Mouse (Mus musculus): ENCODE data around the gene Zswim1. TPM values are rescaled to one million over a fixed set of nuclear protein-coding genes. Genes with fewer than 3 reads are reported as not detected.

The Zswim1 gene
- 11.7 and 13.4 TPM in 2 replicates for polyA plus RNA-seq (2015; fragmentation: Nextera tagmentation; extraction: Ambion mirVana)

DNA sequence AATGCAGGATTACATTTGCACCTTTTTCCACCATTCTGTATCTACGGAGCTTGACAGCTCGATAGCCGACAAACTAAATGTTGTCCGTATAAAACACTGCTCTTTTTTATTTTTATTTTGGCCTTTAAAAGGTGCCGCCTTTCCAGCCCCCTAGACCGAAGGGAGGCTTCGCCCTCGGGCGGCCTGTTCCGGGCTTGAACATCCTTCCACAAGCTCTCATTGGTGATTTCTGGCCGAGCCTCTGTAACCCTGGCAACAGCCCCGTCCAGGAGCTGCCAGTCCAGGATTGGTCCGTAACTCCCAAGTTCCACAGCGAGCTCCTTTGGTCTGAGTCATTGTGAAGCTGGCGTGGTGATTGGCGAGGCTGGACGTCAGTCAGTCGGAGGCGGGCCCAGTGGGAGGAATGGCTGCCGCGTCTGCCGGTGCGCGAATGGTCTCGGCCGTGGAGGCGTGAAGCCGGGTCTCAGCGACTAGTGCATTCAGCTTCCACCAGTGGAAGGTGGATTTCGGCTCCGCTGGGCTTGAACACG lies at the start of gene Zswim1:
Gene Zswim1, plus strand, starts transcription at position 51 of the 530 bp plus-strand sequence.
- peak within 1 kb of the TSS; percentile 64 for H3K4me2 ChIP-seq (ENCODE audit: low read depth, low read length)
- H3K36me3 ChIP-seq (ENCODE audit: control insufficient read depth, insufficient read depth, low read length): peaks cover 21% of the 10 kb centered on the region
- H3K4me1 ChIP-seq (ENCODE audit: control insufficient read depth, insufficient read depth, low read length): peaks cover 7% of the 10 kb centered on the region
- H3K27me3 ChIP-seq (replicated peaks; ENCODE audit: control insufficient read depth, insufficient read depth, low read length): no peaks in the 10 kb centered on the region
- peak; percentile 100 for ATAC-seq
- H3K27ac ChIP-seq (ENCODE audit: low read length): peak within 1 kb of the TSS; percentile 64
- peak within 1 kb of the TSS; percentile 73 for H3K4me3 ChIP-seq (ENCODE audit: low read length)
- no peaks in the 10 kb centered on the region for H3K9me3 ChIP-seq (ENCODE audit: control insufficient read depth, low read length)
- peak within 1 kb of the TSS; percentile 68 for H3K9ac ChIP-seq (ENCODE audit: low read depth, low read length)
- WGBS: 1% methylated on average over 32 of the region's 32 CpGs

GRCm38 (mm10) chr2:164773229-164773988 lies 49.1 kb upstream of the Zswim1 start:
- peaks cover 22% of the 10 kb centered on the region for H3K4me1 ChIP-seq (ENCODE audit: control insufficient read depth, insufficient read depth, low read length)
- no peak overlapping the region for H3K4me2 ChIP-seq (ENCODE audit: low read depth, low read length)
- H3K27me3 ChIP-seq (replicated peaks; ENCODE audit: control insufficient read depth, insufficient read depth, low read length): peaks cover 2% of the 10 kb centered on the region; the same call in 1 of the 2 replicates
- no peaks in the 10 kb centered on the region for H3K9me3 ChIP-seq (ENCODE audit: control insufficient read depth, low read length)
- WGBS: 74% methylated on average over 14 of the region's 14 CpGs
- ATAC-seq: no peak
- no peak overlapping the region for H3K4me3 ChIP-seq (ENCODE audit: low read length)
- no peak overlapping the region for H3K9ac ChIP-seq (ENCODE audit: low read depth, low read length)
- peaks cover 6% of the 10 kb centered on the region; the same call in 1 of the 2 replicates for H3K36me3 ChIP-seq (ENCODE audit: control insufficient read depth, insufficient read depth, low read length)
- no peak overlapping the region for H3K27ac ChIP-seq (ENCODE audit: low read length)

DNA sequence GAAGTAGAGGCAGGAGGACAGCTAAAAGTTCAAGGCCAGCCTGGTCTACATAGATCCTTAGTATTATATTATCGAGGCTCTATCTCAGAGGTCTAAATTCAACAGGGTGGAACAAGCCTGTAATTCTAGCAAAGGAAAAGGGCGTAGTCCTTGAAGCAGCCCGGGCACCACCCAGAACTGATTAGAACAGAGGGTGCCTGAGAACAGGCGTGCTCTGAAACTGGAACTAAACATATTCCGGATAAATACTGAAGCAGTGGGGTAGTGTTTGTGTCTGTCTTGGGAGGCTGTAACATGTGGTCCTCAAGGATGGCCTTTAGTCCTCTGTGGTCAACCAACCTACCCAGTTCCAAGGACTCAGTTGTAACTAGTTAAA lies 48.5 kb upstream of the Zswim1 start:
- Histone ChIP-seq H3K27me3 (replicated peaks; ENCODE audit: control insufficient read depth, insufficient read depth, low read length) (peaks cover 2% of the 10 kb centered on the region; the same call in 1 of the 2 replicates), H3K4me1 (ENCODE audit: control insufficient read depth, insufficient read depth, low read length) (peaks cover 22% of the 10 kb centered on the region), H3K36me3 (ENCODE audit: control insufficient read depth, insufficient read depth, low read length) (peaks cover 6% of the 10 kb centered on the region; the same call in 1 of the 2 replicates), H3K4me2 (ENCODE audit: low read depth, low read length) (no peak overlapping the region), H3K4me3 (ENCODE audit: low read length) (no peak overlapping the region), H3K27ac (ENCODE audit: low read length) (no peak overlapping the region), H3K9me3 (ENCODE audit: control insufficient read depth, low read length) (no peaks in the 10 kb centered on the region), H3K9ac (ENCODE audit: low read depth, low read length) (no peak overlapping the region)
- no peak for ATAC-seq
- WGBS: 62% methylated on average over 5 of the region's 5 CpGs

- H3K27ac ChIP-seq (ENCODE audit: low read length): no peak overlapping the region
- no peaks in the 10 kb centered on the region for H3K9me3 ChIP-seq (ENCODE audit: control insufficient read depth, low read length)
- no peak for ATAC-seq
- no peak overlapping the region for H3K4me3 ChIP-seq (ENCODE audit: low read length)
- H3K36me3 ChIP-seq (ENCODE audit: control insufficient read depth, insufficient read depth, low read length): peaks cover 6% of the 10 kb centered on the region; the same call in 1 of the 2 replicates
- H3K9ac ChIP-seq (ENCODE audit: low read depth, low read length): no peak overlapping the region
- H3K4me2 ChIP-seq (ENCODE audit: low read depth, low read length): no peak overlapping the region
- 82% methylated on average over 6 of the region's 6 CpGs for WGBS
- peaks cover 2% of the 10 kb centered on the region; the same call in 1 of the 2 replicates for H3K27me3 ChIP-seq (replicated peaks; ENCODE audit: control insufficient read depth, insufficient read depth, low read length)
- H3K4me1 ChIP-seq (ENCODE audit: control insufficient read depth, insufficient read depth, low read length): peaks cover 15% of the 10 kb centered on the region
Observed at GRCm38 (mm10) chr2:164776130-164776529, 46.4 kb upstream of the Zswim1 start.

GRCm38 (mm10) chr2:164776801-164777200 lies 45.7 kb upstream of the Zswim1 start:
- Histone ChIP-seq H3K4me1 (ENCODE audit: control insufficient read depth, insufficient read depth, low read length) (peaks cover 9% of the 10 kb centered on the region), H3K4me2 (ENCODE audit: low read depth, low read length) (no peak overlapping the region), H3K27ac (ENCODE audit: low read length) (no peak overlapping the region), H3K9ac (ENCODE audit: low read depth, low read length) (no peak overlapping the region), H3K36me3 (ENCODE audit: control insufficient read depth, insufficient read depth, low read length) (peaks cover 6% of the 10 kb centered on the region; the same call in 1 of the 2 replicates), H3K9me3 (ENCODE audit: control insufficient read depth, low read length) (no peaks in the 10 kb centered on the region), H3K4me3 (ENCODE audit: low read length) (no peak overlapping the region), H3K27me3 (replicated peaks; ENCODE audit: control insufficient read depth, insufficient read depth, low read length) (peaks cover 2% of the 10 kb centered on the region; the same call in 1 of the 2 replicates)
- 62% methylated on average over 17 of the region's 17 CpGs for WGBS
- no peak for ATAC-seq

DNA sequence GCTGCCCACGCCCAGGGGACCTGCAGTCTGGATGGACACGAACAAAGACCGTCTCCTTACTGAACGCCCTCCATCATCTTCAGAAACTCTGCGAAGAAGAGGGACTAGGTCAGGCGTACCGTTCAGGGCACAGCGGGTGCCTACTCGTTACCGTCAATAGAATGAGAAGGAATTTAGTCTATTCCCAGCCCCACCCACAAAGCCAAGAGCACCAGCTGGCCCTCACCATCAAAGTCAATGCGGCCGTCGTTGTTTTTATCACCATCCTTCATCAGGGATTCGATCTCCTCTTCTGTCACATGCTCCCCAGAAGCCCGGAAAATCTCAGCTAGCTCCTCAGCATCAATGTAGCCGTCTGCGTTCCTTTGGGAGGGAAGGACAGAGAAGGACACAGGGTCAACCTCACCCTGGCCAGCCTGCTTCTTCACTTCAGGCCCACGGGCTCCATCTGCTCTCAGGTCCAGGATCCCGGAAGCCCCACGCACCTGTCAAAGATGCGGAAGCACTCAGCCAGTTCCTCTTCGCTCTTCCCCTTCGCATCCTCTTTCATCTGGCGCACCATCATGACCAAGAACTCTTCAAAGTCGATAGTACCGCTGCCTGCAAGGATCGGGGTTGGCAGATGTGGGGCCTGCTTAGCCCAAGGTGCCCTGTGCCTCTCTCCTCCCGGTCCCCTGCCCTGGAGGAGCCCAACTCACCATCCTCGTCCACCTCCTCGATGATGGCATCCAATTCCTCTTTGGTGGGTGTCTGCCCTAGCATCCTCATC lies 45.1 kb upstream of the Zswim1 start:
- Histone ChIP-seq H3K4me2 (ENCODE audit: low read depth, low read length) (no peak overlapping the region), H3K9me3 (ENCODE audit: control insufficient read depth, low read length) (no peaks in the 10 kb centered on the region), H3K4me3 (ENCODE audit: low read length) (no peak overlapping the region), H3K9ac (ENCODE audit: low read depth, low read length) (no peak overlapping the region), H3K36me3 (ENCODE audit: control insufficient read depth, insufficient read depth, low read length) (no peaks in the 10 kb centered on the region), H3K27ac (ENCODE audit: low read length) (no peak overlapping the region), H3K27me3 (replicated peaks; ENCODE audit: control insufficient read depth, insufficient read depth, low read length) (peaks cover 2% of the 10 kb centered on the region; the same call in 1 of the 2 replicates), H3K4me1 (ENCODE audit: control insufficient read depth, insufficient read depth, low read length) (peaks cover 3% of the 10 kb centered on the region)
- 81% methylated on average over 30 of the region's 30 CpGs for WGBS
- ATAC-seq: no peak

GRCm38 (mm10) chr2:164778015-164778287 lies 44.5 kb upstream of the Zswim1 start:
- 93% methylated on average over 11 of the region's 11 CpGs for WGBS
- peaks cover 2% of the 10 kb centered on the region; the same call in 1 of the 2 replicates for H3K27me3 ChIP-seq (replicated peaks; ENCODE audit: control insufficient read depth, insufficient read depth, low read length)
- H3K27ac ChIP-seq (ENCODE audit: low read length): no peak overlapping the region
- H3K36me3 ChIP-seq (ENCODE audit: control insufficient read depth, insufficient read depth, low read length): no peaks in the 10 kb centered on the region
- peaks cover 3% of the 10 kb centered on the region; the same call in 1 of the 2 replicates for H3K4me1 ChIP-seq (ENCODE audit: control insufficient read depth, insufficient read depth, low read length)
- H3K4me2 ChIP-seq (ENCODE audit: low read depth, low read length): no peak overlapping the region
- no peak overlapping the region for H3K4me3 ChIP-seq (ENCODE audit: low read length)
- H3K9ac ChIP-seq (ENCODE audit: low read depth, low read length): no peak overlapping the region
- no peak for ATAC-seq
- no peaks in the 10 kb centered on the region for H3K9me3 ChIP-seq (ENCODE audit: control insufficient read depth, low read length)

DNA sequence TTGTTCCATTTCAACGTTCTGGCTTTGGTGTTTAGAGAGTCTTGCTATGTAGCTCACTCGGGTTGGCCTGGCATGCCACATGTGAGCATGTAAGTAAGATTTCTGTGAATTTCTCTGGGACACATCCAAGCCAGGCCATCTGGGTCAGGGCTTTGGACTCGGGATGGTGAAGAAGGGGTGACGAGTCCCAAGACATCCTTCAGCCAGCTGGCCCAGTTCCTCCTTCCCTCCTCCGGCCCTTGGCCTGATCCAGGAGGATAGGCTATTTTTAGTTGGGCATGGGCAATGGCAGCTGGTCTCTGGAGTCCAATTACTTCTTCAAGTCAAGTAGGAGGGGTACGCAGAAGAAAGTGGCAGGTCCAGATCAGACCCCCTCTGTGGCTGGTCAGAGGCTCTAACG lies 43.7 kb upstream of the Zswim1 start:
- Histone ChIP-seq H3K27ac (ENCODE audit: low read length) (no peak overlapping the region), H3K4me1 (ENCODE audit: control insufficient read depth, insufficient read depth, low read length) (peaks cover under 1% of the 10 kb centered on the region; the same call in 1 of the 2 replicates), H3K4me3 (ENCODE audit: low read length) (no peak overlapping the region), H3K9me3 (ENCODE audit: control insufficient read depth, low read length) (no peaks in the 10 kb centered on the region), H3K36me3 (ENCODE audit: control insufficient read depth, insufficient read depth, low read length) (no peaks in the 10 kb centered on the region), H3K4me2 (ENCODE audit: low read depth, low read length) (no peak overlapping the region), H3K27me3 (replicated peaks; ENCODE audit: control insufficient read depth, insufficient read depth, low read length) (peaks cover 2% of the 10 kb centered on the region; the same call in 1 of the 2 replicates), H3K9ac (ENCODE audit: low read depth, low read length) (no peak overlapping the region)
- 81% methylated on average over 7 of the region's 7 CpGs for WGBS
- ATAC-seq: no peak

- ATAC-seq: no peak
- Histone ChIP-seq H3K9me3 (ENCODE audit: control insufficient read depth, low read length) (no peaks in the 10 kb centered on the region), H3K9ac (ENCODE audit: low read depth, low read length) (no peak within 1 kb of the TSS), H3K4me2 (ENCODE audit: low read depth, low read length) (no peak within 1 kb of the TSS), H3K27ac (ENCODE audit: low read length) (no peak within 1 kb of the TSS), H3K27me3 (replicated peaks; ENCODE audit: control insufficient read depth, insufficient read depth, low read length) (peaks cover 2% of the 10 kb centered on the region; the same call in 1 of the 2 replicates), H3K4me1 (ENCODE audit: control insufficient read depth, insufficient read depth, low read length) (0 out of 2 replicates have a peak, but pooled peaks cover under 1% of the 10 kb centered on the region), H3K36me3 (ENCODE audit: control insufficient read depth, insufficient read depth, low read length) (no peaks in the 10 kb centered on the region), H3K4me3 (ENCODE audit: low read length) (no peak within 1 kb of the TSS)
- 64% methylated on average over 8 of the region's 8 CpGs for WGBS
Observed at GRCm38 (mm10) chr2:164779481-164780086, 42.9 kb upstream of the Zswim1 start, which contains the start of gene Tnnc2. TSS of gene Tnnc2 (minus strand) at chr2:164779967.
